Mouse (Mus musculus) urinary bladder, adult 2 months (tissue): ENCODE measurements around the gene Zbtb37. TPM values are rescaled to one million over a fixed set of nuclear protein-coding genes. Genes with fewer than 3 reads are reported as not detected.

Experiments used
- DNase-seq: peaks from one replicate; pipeline ENCODE4 v3.0.0; 2022; ENCODE audit warnings: low spot score
- polyA plus RNA-seq: library from polyadenylated mRNA; depleted of rRNA; stranded (reverse); fragments of >200 nt; gene quantifications from 2 replicates; pipeline ENCODE4 v1.2.3, GENCODE M21; 2012; rRNA removed

Zbtb37 gene
- 4.1 and 4.2 TPM in 2 replicates for polyA plus RNA-seq

GRCm38 (mm10) chr1:161034435-161035280 lies at the start of gene Zbtb37:
Zbtb37 (minus strand) TSS chr1:161034849.
- DNase-seq = peak; percentile 93

DNA sequence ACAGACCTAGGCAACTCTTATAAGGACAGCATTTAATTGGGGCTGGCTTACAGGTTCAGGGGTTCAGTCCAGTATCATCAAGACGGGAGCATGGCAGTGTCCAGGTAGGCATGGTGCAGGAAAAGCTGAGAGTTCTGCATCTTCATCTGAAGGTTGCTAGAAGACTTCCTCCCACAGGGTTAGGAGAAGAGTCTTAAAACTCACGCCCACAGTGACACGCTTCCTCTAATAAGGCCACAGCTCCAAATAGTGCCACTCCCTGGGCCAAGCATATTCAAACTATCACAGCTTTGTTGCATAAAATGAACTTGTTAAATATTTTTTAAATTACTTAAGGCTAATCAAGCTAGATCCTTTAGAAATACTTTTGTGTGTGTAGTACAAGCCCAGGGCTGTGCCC lies 42.6 kb upstream of the Zbtb37 start:
- no peak for DNase-seq

DNA sequence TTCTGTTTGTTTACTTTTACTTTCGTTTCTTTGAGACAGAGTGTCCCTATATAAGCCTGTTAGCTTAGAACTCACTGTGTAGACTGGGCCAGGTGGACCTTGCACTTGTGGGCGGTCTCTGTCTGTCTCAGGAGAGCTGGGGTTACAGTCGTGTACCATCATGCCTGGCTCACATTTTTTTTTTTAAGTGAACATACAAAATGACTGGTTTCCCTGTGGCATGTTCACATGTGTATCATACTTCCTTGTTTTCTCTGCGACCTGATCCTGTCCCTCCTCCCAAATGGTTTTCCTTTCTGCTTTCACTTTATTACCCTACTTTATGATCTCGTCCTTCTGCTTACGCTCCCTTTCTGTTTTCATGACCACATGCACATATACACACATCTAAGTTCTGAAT lies 41.6 kb upstream of the Zbtb37 start:
- DNase-seq = no peak

GRCm38 (mm10) chr1:161071272-161071620 lies 36.6 kb upstream of the Zbtb37 start:
- DNase-seq = no peak

GRCm38 (mm10) chr1:161070352-161071271 lies 36.0 kb upstream of the Zbtb37 start, which contains the start of the genes Dars2 and Cenpl:
Dars2 (minus strand) TSS chr1:161070658.
Cenpl (plus strand) TSS chr1:161070713.
- peak; percentile 85 for DNase-seq

- DNase-seq = no peak
Measured at GRCm38 (mm10) chr1:161063351-161063750, 28.7 kb upstream of the Zbtb37 start.

GRCm38 (mm10) chr1:161057164-161057563 lies 22.5 kb upstream of the Zbtb37 start:
- DNase-seq = no peak

- no peak for DNase-seq
Measured at GRCm38 (mm10) chr1:161046972-161047371, 12.3 kb upstream of the Zbtb37 start.

DNA sequence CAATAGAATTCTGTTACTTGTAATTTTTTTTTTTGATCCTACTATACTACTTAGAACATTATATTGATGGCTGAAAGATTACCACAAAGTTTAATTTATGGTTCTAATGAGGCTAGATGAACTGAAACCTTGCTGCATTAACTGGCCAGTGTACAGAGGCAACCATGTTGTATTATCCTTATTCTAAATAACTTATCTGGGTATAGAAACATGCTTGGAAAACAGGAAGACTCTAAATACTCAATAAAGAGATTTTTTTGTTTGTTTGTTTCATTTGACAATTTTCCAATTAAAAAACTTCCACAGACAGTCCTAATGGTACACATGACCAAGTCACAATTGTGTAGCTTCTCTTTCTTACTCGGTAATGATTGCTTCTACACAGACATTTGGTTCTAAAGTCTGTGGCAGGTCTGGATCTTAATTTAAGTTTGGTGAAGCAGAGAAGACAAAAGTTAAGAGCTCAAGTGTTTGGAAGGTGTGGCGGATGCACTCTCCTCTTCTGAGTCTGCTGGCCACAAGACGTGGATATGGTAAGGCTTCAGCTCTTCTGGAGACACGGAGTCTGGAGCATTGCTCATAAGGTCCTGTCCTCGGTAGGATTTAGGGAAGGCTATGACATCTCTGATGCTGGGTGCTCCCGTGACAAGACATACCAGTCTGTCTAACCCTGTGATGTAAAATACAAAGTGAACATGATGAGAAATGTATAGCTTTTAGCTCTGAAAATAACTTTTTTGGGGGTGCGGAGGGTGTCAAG lies 6.8 kb upstream of the Zbtb37 start:
- no peak for DNase-seq

DNA sequence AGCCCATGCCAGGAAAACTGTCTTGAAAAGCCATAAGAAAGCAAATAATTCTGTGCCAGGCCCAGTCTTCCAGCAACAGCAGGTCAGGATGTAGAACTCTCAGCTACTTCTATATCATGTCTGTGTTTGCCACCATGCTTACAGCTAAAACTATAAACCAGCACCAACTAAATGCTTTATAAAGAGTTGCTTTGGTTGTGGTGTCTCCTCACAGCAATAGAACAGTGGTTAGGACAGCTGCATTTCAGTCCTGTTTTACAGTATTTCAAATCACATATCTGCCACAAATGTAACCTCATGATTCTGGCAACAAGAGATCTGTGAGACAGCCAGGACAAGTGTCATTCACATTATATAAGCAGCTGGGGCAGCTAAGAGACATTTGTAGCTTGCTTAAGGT lies 6.2 kb upstream of the Zbtb37 start:
- no peak for DNase-seq

DNA sequence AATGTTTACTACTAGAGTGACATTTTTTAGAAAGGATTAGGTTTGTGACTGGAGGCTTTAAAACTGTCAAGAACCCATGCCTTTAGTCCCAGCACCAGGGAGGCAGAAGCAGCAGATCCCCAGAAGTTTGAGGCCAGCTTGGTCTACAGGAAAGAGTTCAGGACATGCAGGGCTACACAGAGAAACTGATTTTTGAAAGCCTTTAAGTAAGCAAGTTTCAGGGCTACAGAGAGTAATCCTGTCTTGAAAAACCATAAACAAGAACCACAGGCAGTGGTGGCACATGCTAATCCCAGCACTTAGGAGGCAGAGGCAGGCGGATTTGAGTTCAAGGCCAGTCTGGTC lies 5.7 kb upstream of the Zbtb37 start:
- DNase-seq = no peak

DNA sequence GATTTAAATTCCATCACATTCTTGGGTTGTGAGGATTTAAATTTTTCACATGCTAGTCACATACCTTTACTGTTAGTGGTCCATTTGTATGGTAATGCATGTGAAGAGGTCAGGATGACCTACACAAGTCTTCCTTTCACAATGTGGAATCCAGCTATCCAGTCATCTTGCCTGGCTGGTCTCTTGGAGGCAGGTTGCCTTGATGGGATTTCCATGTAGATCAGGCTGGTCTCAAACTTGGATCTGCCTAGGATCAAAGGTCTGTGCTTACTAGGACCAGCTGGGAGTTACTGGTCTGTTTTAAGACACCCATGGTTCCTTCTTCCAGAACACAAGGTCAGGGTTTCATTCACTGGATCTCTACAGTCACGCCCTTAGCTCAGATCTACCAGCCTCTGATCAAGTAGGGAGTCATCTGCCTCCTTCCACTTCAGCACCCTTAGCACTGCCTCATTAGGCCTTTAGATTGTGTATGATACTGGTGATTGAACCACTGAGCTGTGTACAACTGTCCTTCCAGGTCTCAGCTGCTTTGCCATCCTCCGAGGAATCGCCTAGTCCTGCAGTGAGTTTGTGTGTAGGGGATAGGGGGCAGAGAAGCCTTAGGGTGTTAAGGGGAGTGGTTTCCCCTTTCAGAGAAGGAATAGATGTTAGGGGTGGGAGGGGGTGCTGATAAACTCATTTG lies 5.2 kb upstream of the Zbtb37 start:
- DNase-seq = no peak

GRCm38 (mm10) chr1:161038968-161039721 lies 4.5 kb upstream of the Zbtb37 start:
- DNase-seq = no peak

- no peak for DNase-seq
Measured at GRCm38 (mm10) chr1:161038004-161038403, 3.4 kb upstream of the Zbtb37 start.

GRCm38 (mm10) chr1:161037599-161037998 lies 3.0 kb upstream of the Zbtb37 start:
- DNase-seq = no peak

GRCm38 (mm10) chr1:161037026-161037425 lies 2.4 kb upstream of the Zbtb37 start:
- DNase-seq = no peak

DNA sequence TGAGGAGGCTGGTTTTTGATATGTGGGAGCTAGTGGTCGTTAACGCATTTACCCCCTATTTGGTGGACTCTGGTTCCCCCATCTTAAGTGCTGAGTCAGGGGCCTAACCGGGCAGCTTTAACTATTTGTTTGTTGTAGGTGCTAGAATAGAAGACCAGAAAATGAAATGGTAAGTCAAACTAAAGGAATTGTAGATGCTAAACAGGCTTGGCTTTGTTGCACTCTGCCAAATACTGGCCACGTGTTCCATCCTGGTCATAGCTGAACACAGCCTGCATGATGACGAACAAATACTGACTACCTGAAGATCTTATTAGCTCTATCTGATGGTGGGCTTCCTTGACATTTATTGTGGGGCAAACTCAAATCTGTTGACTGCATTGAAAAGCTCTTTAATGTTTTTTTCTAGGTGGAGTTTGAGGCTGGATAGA lies 1.8 kb upstream of the Zbtb37 start:
- DNase-seq = no peak

DNA sequence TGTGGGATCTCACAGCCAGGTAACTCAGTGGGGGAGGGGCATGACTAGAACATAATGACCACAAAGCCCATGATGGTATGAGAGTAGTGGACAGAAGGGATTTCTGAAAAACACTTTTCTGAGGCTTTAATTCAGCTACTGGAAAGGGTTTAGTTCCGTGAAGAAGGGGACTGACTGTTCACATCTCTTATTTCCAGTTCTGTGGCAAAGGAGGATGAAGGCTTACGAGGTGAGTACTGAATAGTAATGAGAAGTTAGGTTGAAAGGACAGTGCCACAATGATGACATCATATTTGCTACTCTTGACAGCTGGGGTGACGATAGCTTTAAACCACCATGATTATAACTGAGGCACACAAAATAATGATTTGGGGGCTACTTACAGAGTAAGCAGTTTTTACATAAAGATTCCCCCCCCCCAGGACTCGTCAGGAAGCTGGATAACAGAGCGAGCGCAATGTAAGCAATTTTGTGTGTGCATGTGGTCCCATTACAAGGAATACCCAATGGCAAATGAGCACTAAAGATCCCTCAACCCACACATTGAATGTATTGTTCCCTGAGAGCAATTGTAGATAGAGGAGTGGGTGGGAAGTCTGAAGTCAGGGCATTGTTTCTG lies 1.2 kb upstream of the Zbtb37 start:
- DNase-seq = no peak

- no peak for DNase-seq
Measured at GRCm38 (mm10) chr1:161035281-161035785, 684 bp upstream of the Zbtb37 start.

GRCm38 (mm10) chr1:161033856-161034434 lies 704 bp downstream of the Zbtb37 start:
- no peak for DNase-seq
